ENCODE assay signal across 25 mouse cellular contexts in genomic region chr4:87723448-87723847, GRCm38 (mm10).
DNase-seq lines count a peak whose midpoint lies in the region; ATAC-seq lines count a peak whose summit lies in the region.
"Had no signal": no experiment of that assay in that cellular context is flagged by ENCODE, and none has a peak within 500 bp of the region (broad histone marks: within the 10 kb centered on the region; RNA-seq: fewer than 3 reads in every experiment).

No protein-coding gene starts in this region.

- H3K9me3 ChIP-seq in embryonic facial prominence, embryonic 14.5 days (ENCODE audit: control insufficient read depth, low read length) = no peaks in the 10 kb centered on the region
- H3K9me3 ChIP-seq in embryonic facial prominence, embryonic 10.5 days = no peaks in the 10 kb centered on the region
- no peaks in the 10 kb centered on the region for H3K9me3 ChIP-seq in midbrain, embryonic 10.5 days (replicated peaks)
- no peaks in the 10 kb centered on the region for H3K9me3 ChIP-seq in midbrain, embryonic 15.5 days
- H3K9me3 ChIP-seq in midbrain, embryonic 13.5 days = no peaks in the 10 kb centered on the region
- H3K9me3 ChIP-seq in forebrain, embryonic 13.5 days (replicated peaks) = no peaks in the 10 kb centered on the region
- H3K9me3 ChIP-seq: embryonic facial prominence, embryonic 15.5 days; intestine, embryonic 15.5 days; limb, embryonic 13.5 days; liver, embryonic 13.5 days had no signal

- no peak overlapping the region for H3K4me2 ChIP-seq in embryonic facial prominence, embryonic 14.5 days (ENCODE audit: low read depth, low read length)
- H3K4me2 ChIP-seq in midbrain, embryonic 15.5 days = no peak overlapping the region
- no peak overlapping the region for H3K4me2 ChIP-seq in midbrain, embryonic 13.5 days (replicated peaks)
- no peak overlapping the region for H3K4me2 ChIP-seq in forebrain, embryonic 13.5 days
- H3K4me2 ChIP-seq: embryonic facial prominence, embryonic 15.5 days; intestine, embryonic 15.5 days; limb, embryonic 13.5 days; liver, embryonic 13.5 days had no signal

- peak; percentile 67 for DNase-seq in embryonic facial prominence, embryonic 14.5 days (ENCODE audit: low spot score)
- DNase-seq in embryonic facial prominence, embryonic 10.5 days (ENCODE audit: low spot score) = no peak
- peak; percentile 24 for DNase-seq in midbrain, embryonic 10.5 days (ENCODE audit: low spot score)
- no peak for DNase-seq in right cerebral cortex, postnatal 10 days (ENCODE audit: low spot score in 2 of 2)
- DNase-seq: adrenal gland, adult 8-10 months; cerebellum, adult 2 months; cerebellum, postnatal 25 days; embryo, embryonic 11 days; gastrocnemius, postnatal 25 days; heart, adult 2 months; heart, postnatal 4 days; kidney, adult 9 months; kidney, postnatal 14 days; liver, embryonic 13.5 days; lung, adult 2 months; lung, postnatal 14 days; thymus, postnatal 25 days had no signal

- 63% methylated on average over 6 of the region's 6 CpGs for WGBS in embryonic facial prominence, embryonic 14.5 days
- 74% methylated on average over 6 of the region's 6 CpGs for WGBS in embryonic facial prominence, embryonic 10.5 days
- WGBS in midbrain, embryonic 10.5 days = 62% methylated on average over 6 of the region's 6 CpGs
- 39% methylated on average over 6 of the region's 6 CpGs for WGBS in midbrain, embryonic 15.5 days
- WGBS in midbrain, embryonic 13.5 days = 46% methylated on average over 6 of the region's 6 CpGs
- WGBS in forebrain, embryonic 13.5 days = 82% methylated on average over 6 of the region's 6 CpGs

- no peaks in the 10 kb centered on the region for H3K36me3 ChIP-seq in embryonic facial prominence, embryonic 14.5 days (ENCODE audit: control insufficient read depth, insufficient read depth, low read length)
- no peaks in the 10 kb centered on the region for H3K36me3 ChIP-seq in embryonic facial prominence, embryonic 10.5 days (replicated peaks)
- no peaks in the 10 kb centered on the region for H3K36me3 ChIP-seq in midbrain, embryonic 10.5 days
- H3K36me3 ChIP-seq in midbrain, embryonic 15.5 days (replicated peaks) = no peaks in the 10 kb centered on the region
- H3K36me3 ChIP-seq in midbrain, embryonic 13.5 days = no peaks in the 10 kb centered on the region
- H3K36me3 ChIP-seq in forebrain, embryonic 13.5 days (ENCODE audit: poor library complexity, severe bottlenecking) = no peaks in the 10 kb centered on the region
- H3K36me3 ChIP-seq: embryonic facial prominence, embryonic 15.5 days; intestine, embryonic 15.5 days; limb, embryonic 13.5 days; liver, embryonic 13.5 days had no signal

- H3K27me3 ChIP-seq in embryonic facial prominence, embryonic 14.5 days (replicated peaks; ENCODE audit: control insufficient read depth, insufficient read depth, low read length) = no peaks in the 10 kb centered on the region
- peaks cover 8% of the 10 kb centered on the region for H3K27me3 ChIP-seq in embryonic facial prominence, embryonic 10.5 days (replicated peaks; ENCODE audit: low read depth, poor library complexity, severe bottlenecking)
- 0 out of 2 replicates have a peak, but pooled peaks cover 6% of the 10 kb centered on the region for H3K27me3 ChIP-seq in midbrain, embryonic 10.5 days (ENCODE audit: low read depth, poor library complexity, severe bottlenecking)
- H3K27me3 ChIP-seq in midbrain, embryonic 15.5 days (replicated peaks) = no peaks in the 10 kb centered on the region
- H3K27me3 ChIP-seq in midbrain, embryonic 13.5 days = peaks cover 7% of the 10 kb centered on the region; the same call in 1 of the 2 replicates
- H3K27me3 ChIP-seq in forebrain, embryonic 13.5 days = no peaks in the 10 kb centered on the region
- H3K27me3 ChIP-seq: intestine, embryonic 15.5 days; liver, embryonic 13.5 days had no signal

- H3K27ac ChIP-seq in embryonic facial prominence, embryonic 14.5 days (replicated peaks; ENCODE audit: low read depth, low read length) = no peak overlapping the region
- no peak overlapping the region for H3K27ac ChIP-seq in embryonic facial prominence, embryonic 10.5 days (replicated peaks)
- peak overlapping the region; percentile 38 for H3K27ac ChIP-seq in midbrain, embryonic 10.5 days (replicated peaks)
- H3K27ac ChIP-seq in midbrain, embryonic 15.5 days = no peak overlapping the region
- H3K27ac ChIP-seq in midbrain, embryonic 13.5 days = no peak overlapping the region
- no peak overlapping the region for H3K27ac ChIP-seq in forebrain, embryonic 13.5 days
- H3K27ac ChIP-seq: embryonic facial prominence, embryonic 15.5 days; heart, adult 2 months; intestine, embryonic 15.5 days; limb, embryonic 13.5 days; liver, embryonic 13.5 days had no signal

- H3K9ac ChIP-seq in embryonic facial prominence, embryonic 14.5 days (ENCODE audit: low read depth, low read length) = no peak overlapping the region
- no peak overlapping the region for H3K9ac ChIP-seq in midbrain, embryonic 15.5 days
- no peak overlapping the region for H3K9ac ChIP-seq in midbrain, embryonic 13.5 days (replicated peaks)
- H3K9ac ChIP-seq in forebrain, embryonic 13.5 days = no peak overlapping the region
- H3K9ac ChIP-seq: embryonic facial prominence, embryonic 15.5 days; intestine, embryonic 15.5 days; limb, embryonic 13.5 days; liver, embryonic 13.5 days had no signal

- ATAC-seq in embryonic facial prominence, embryonic 14.5 days (ENCODE audit: low read depth) = peak; percentile 62; the same call in 1 of the 2 replicates
- no peak for ATAC-seq in midbrain, embryonic 15.5 days (replicated peaks)
- 0 out of 2 replicates have a peak, but pooled peaks have one; percentile 34 for ATAC-seq in midbrain, embryonic 13.5 days
- no peak for ATAC-seq in forebrain, embryonic 13.5 days
- ATAC-seq: activated CD4-positive, CD25-positive, alpha-beta regulatory T cell, adult 4 months; forebrain, embryonic 16.5 days; intestine, embryonic 15.5 days had no signal

- 0 out of 2 replicates have a peak, but pooled peaks cover 6% of the 10 kb centered on the region for H3K4me1 ChIP-seq in embryonic facial prominence, embryonic 14.5 days (ENCODE audit: control insufficient read depth, insufficient read depth, low read length)
- peaks cover 4% of the 10 kb centered on the region; the same call in 1 of the 2 replicates for H3K4me1 ChIP-seq in embryonic facial prominence, embryonic 10.5 days
- H3K4me1 ChIP-seq in midbrain, embryonic 10.5 days = peaks cover 44% of the 10 kb centered on the region
- H3K4me1 ChIP-seq in midbrain, embryonic 15.5 days = peaks cover 2% of the 10 kb centered on the region; the same call in 1 of the 2 replicates
- H3K4me1 ChIP-seq in midbrain, embryonic 13.5 days (replicated peaks) = peaks cover 21% of the 10 kb centered on the region
- H3K4me1 ChIP-seq in forebrain, embryonic 13.5 days = peaks cover 8% of the 10 kb centered on the region; the same call in 1 of the 2 replicates
- H3K4me1 ChIP-seq: intestine, embryonic 15.5 days; limb, embryonic 13.5 days; liver, embryonic 13.5 days had no signal

- no peak overlapping the region for H3K4me3 ChIP-seq in embryonic facial prominence, embryonic 14.5 days (ENCODE audit: low read depth, low read length)
- H3K4me3 ChIP-seq in embryonic facial prominence, embryonic 10.5 days = no peak overlapping the region
- H3K4me3 ChIP-seq in midbrain, embryonic 10.5 days = no peak overlapping the region
- H3K4me3 ChIP-seq in midbrain, embryonic 15.5 days = no peak overlapping the region
- no peak overlapping the region for H3K4me3 ChIP-seq in midbrain, embryonic 13.5 days (replicated peaks)
- no peak overlapping the region for H3K4me3 ChIP-seq in forebrain, embryonic 13.5 days
- H3K4me3 ChIP-seq: embryonic facial prominence, embryonic 15.5 days; heart, adult 2 months; intestine, embryonic 15.5 days; limb, embryonic 13.5 days; liver, embryonic 13.5 days had no signal

Comparison
In these comparisons a context has a peak if more than half of its experiments do, and no peak if none do; other contexts are left out.
1. ATAC-seq: peak in embryonic facial prominence, embryonic 14.5 days (single experiment) and midbrain, embryonic 13.5 days (single experiment); none in midbrain, embryonic 15.5 days (single experiment) and forebrain, embryonic 13.5 days (single experiment).
2. DNase-seq: peak in embryonic facial prominence, embryonic 14.5 days (single experiment) and midbrain, embryonic 10.5 days (single experiment); none in embryonic facial prominence, embryonic 10.5 days (single experiment) and right cerebral cortex, postnatal 10 days (0 of 2).